Mouse (Mus musculus): ENCODE results near the gene Gm5926.
"Not testable (repeated sequence)": the region's sequence is repeated elsewhere in the genome, so short reads cannot be mapped to it uniquely, and the experiment has no call there.

Gm5926 gene
- long read RNA-seq, experiment 1 = 0 reads
- long read RNA-seq, experiment 2 = 0 reads

GRCm38 (mm10) chrX:32650416-32650815 lies at the start of gene Gm5926:
TSS of gene Gm5926 (plus strand) at chrX:32650716.
- intact Hi-C loops (cut with DNase I) = not testable (repeated sequence)

- intact Hi-C loops (cut with DNase I) = not testable (repeated sequence)
These were observed 49.5 kb upstream of the Gm5926 start for GRCm38 (mm10) chrX:32601008-32601407.

- intact Hi-C loops (cut with DNase I) = not testable (repeated sequence)
These were observed 49.1 kb upstream of the Gm5926 start for GRCm38 (mm10) chrX:32601425-32601824.

Data from adrenal gland (tissue).